Mouse (Mus musculus) spleen, postnatal 36 days (tissue): ENCODE results near the gene Olfr3.

Experiments
- DNase-seq, 2 experiments: peaks; one replicate each; pipeline ENCODE4 v3.0.0; 2022; ENCODE audit warnings: low spot score in 2 of 2, mixed read lengths in 1 of 2

Olfr3 gene

DNA sequence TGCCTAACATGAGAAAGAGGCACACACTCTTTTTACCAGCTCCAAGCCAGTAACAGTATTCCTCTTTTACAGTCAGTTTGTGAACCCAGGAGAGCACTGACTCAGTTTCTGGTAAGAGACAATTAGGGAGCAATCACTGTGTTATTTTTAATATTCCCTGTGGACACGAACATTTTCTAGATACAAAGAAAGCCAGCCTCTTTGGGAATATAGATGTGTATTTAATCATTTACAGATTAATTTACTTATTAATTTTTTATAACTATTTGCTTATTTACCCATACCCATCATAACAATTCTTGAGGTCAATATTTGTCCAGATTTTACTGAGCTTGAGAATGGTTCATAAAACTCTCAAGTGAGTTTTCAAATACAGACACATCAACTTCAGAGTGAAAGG, at the start of gene Olfr3:
Olfr3 (minus strand) TSS at position 101 of the 400 bp plus-strand sequence.
- no peak for DNase-seq

DNA sequence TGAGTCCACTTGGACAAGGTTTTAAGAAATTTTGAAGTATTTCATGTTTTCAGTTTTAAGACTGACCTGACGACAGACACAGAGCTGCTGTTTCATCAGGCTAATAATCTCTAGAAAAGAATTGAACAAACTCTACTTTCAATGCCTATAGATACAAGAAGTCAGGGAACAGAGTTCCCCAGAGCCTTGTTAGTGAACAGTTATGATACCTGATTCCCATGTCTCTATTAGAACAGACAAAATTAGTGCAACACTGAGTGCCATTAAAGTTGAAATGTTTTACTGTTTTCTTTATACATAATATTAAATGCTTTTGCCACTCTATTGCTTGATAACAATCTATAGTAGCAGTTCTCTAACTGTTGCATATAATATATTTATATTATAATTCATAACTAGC, 45.7 kb upstream of the Olfr3 start, which contains the start of gene Olfr351:
Olfr351 (minus strand) TSS at position 101 of the 400 bp plus-strand sequence.
- no peak for DNase-seq

DNA sequence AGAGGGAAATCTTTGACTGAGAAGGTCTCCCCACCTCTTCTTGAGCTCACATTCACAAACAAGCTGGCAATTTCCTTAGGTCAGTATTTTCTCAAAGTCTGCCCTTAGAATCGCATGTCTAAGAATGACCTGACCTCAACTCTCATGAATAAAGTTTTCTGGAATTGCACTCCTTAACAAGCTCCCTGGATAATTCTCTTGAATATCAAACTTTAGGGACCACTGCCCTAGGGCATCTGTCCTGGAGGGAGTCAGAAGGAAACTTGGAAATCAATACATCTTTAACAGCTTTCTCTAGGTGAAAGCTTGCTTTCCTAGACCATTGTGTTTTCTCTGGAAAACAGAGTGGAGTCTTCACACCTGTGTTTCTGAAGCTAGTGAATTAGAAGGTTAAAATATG, 29.2 kb upstream of the Olfr3 start, which contains the start of gene Olfr350:
Olfr350 (plus strand) TSS at position 301 of the 400 bp plus-strand sequence.
- DNase-seq: no peak

DNA sequence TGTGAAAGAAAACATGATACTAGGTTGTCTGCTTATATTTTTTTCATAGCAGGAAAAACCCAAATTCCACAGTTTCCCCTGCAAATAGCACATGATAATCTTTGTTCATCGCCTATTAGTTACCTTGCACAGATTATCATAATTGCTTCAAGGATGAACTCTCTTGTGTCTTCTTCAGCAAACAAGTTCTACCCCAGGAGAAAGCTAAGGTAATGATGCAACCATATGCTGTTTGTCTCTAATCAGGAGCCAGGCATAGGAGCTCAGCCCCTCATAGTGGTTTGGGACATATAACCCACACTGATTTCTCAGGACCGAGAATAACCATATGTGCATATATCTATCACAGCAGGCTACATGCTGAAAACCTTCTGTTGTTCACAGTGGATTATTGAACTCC, 26.6 kb downstream of the Olfr3 start, which contains the start of gene Olfr50:
Olfr50 (plus strand) TSS at position 301 of the 400 bp plus-strand sequence.
- no peak for DNase-seq

DNA sequence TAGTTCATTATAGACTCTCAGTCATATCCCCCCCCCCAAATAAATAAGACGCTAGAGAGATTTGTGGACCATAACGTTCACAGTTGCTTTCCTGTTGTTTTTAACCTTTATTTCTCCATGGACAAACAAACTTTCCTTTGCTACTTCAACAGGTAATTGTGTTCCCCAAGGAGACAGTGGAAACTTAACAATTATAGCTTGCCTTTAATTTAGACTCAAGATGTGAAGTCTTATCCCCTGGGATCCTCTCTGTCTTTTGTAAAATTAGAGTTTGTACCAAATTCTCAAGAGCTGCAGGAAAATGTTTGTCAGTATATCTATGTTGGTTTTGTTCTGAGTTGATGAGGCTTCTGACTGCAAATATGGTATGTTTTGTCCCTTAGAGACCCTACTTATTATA, 32.9 kb downstream of the Olfr3 start, which contains the start of gene Olfr348:
Olfr348 (plus strand) TSS at position 301 of the 400 bp plus-strand sequence.
- no peak for DNase-seq
